Mouse (Mus musculus): ENCODE measurements at regions not wholly inside any gene's neighbourhood (a gene's known extent, or its start where the extent isn't known, plus 50 kb on each side); places are given as distances from the start of the nearest gene placed in this dataset.

DNA sequence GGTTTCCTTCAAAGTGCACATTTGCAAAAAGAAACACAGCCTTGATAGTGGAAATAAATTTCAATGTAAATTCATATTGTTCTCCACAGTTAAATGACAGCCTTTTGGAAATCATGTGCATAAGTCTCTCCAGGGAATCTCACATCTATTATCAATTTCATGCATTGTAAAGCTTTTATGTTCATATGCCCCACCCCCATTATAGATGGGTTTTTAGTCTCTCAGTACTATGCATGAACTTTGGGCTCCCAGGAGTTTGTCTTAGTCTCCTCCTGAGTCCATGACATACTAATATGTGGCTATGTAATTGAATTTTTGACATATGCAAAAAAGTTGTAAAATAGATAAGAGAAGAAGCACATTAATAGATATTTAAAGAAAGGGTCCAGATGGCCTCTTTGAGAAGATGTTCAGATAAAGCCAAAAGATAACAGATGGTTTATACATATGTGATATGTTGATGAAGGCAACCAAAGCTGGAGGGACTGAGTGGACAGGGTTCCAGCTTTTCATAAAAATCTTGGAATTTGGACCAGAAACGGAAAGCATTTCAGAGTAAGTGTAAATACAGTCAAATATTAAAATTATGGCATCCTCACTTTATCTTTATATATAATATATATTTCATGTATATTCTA, 442.9 kb downstream of the Chl1 start:
- TF ChIP-seq CTCF (conservative IDR thresholded peaks at IDR 0.05; ENCODE audit: insufficient read depth, insufficient read length, low read depth, low read length) (no peak), POLR2A (IDR thresholded peaks at IDR 0.05; ENCODE audit: low read depth, low read length) (no peak)
